Mouse (Mus musculus): ENCODE measurements around the gene Ap1g2.

- TF ChIP-seq CTCF (IDR thresholded peaks at IDR 0.05; ENCODE audit: low read depth) (no peak), EP300 (IDR thresholded peaks at IDR 0.05; ENCODE audit: low read depth) (no peak)
Observed at GRCm38 (mm10) chr14:55091209-55091865, 15.1 kb downstream of the Ap1g2 start.

Measured in heart, postnatal 0 days (tissue).